Mouse (Mus musculus): ENCODE data around the gene Nt5dc3.

Nt5dc3 gene

GRCm38 (mm10) chr10:86771701-86772100 lies 7.1 kb upstream of the Nt5dc3 start:
- POLR2A ChIA-PET, result interaction anchor here (0.6 to 3.0 kb wide), 29 partner anchors 8 to 749 kb away, joined by 3 to 43 read pairs (median 4); partner anchors contain the start of genes Hsp90b1 (in 2 of the 4), Ttc41 (in 2 of the 4) and Fbxo7 (in 1 of the 4)
- CTCF ChIA-PET, result interaction anchor here in 2 of 4 experiments (0.6 to 2.4 kb wide), 4 partner anchors 10 to 286 kb away, joined by 4 to 13 read pairs (median 8); partner anchors contain the start of gene 1700113H08Rik (in 1 of the 2)

GRCm38 (mm10) chr10:86772231-86772631 lies 6.6 kb upstream of the Nt5dc3 start:
- CTCF ChIA-PET, result interaction anchor here in 1 of 4 experiments (0.6 to 2.4 kb wide), 3 partner anchors 39 to 285 kb away, joined by 4 to 11 read pairs (median 6); partner anchors contain the start of gene 1700113H08Rik
- POLR2A ChIA-PET, result interaction anchor here in 3 of 4 experiments (0.6 to 3.0 kb wide), 24 partner anchors 8 to 750 kb away, joined by 3 to 43 read pairs (median 4); partner anchors contain the start of genes Hsp90b1 (in 2 of the 3), Ttc41 (in 2 of the 3) and Fbxo7 (in 1 of the 3)

- CTCF ChIA-PET, result interaction anchor here in 1 of 4 experiments (2.4 kb wide), 1 partner anchor 40 kb away, joined by 6 read pairs; no protein-coding TSS in a partner anchor
- POLR2A ChIA-PET, result interaction anchor here in 2 of 4 experiments (1.5 to 3.0 kb wide), 4 partner anchors 11 to 68 kb away, joined by 3 to 43 read pairs (median 22); partner anchors contain the start of genes Hsp90b1 (in 1 of the 2) and Ttc41 (in 1 of the 2)
Measured at GRCm38 (mm10) chr10:86773360-86773759, 5.4 kb upstream of the Nt5dc3 start.

GRCm38 (mm10) chr10:86776281-86776680 lies 2.5 kb upstream of the Nt5dc3 start:
- ChIA-PET CTCF (no interaction called here), POLR2A (interaction anchor here in 2 of 4 experiments (0.9 to 1.4 kb wide), 4 partner anchors 9 to 71 kb away, joined by 3 to 6 read pairs (median 5); partner anchors contain the start of genes Hsp90b1 (in 1 of the 2) and Ttc41 (in 1 of the 2))

GRCm38 (mm10) chr10:86777614-86778319 lies 1.0 kb upstream of the Nt5dc3 start:
- CTCF ChIA-PET, result interaction anchor here in 2 of 4 experiments (0.6 to 1.5 kb wide), 2 partner anchors 23 to 47 kb away, joined by 3 to 4 read pairs; no protein-coding TSS in a partner anchor
- POLR2A ChIA-PET, result interaction anchor here (0.6 to 4.5 kb wide), 44 partner anchors 8 to 1601 kb away, joined by 3 to 74 read pairs (median 9); partner anchors contain the start of genes Hsp90b1 (in 4 of the 4), Ttc41 (in 4 of the 4), Gm49358 (in 2 of the 4) and Timp3 (in 1 of the 4)

- CTCF ChIA-PET, result interaction anchor here in 3 of 4 experiments (0.6 to 1.5 kb wide), 8 partner anchors 10 to 493 kb away, joined by 3 to 7 read pairs (median 4); no protein-coding TSS in a partner anchor
- POLR2A ChIA-PET, result interaction anchor here (0.6 to 4.5 kb wide), 70 partner anchors 8 to 1780 kb away, joined by 3 to 74 read pairs (median 6); partner anchors contain the start of genes Hsp90b1 (in 3 of the 4), Ttc41 (in 3 of the 4), Gm49358 (in 2 of the 4) and Fbxo7 (in 1 of the 4)
Measured at GRCm38 (mm10) chr10:86779117-86779755, 431 bp downstream of the Nt5dc3 start.

GRCm38 (mm10) chr10:86779816-86780500 lies 1.2 kb downstream of the Nt5dc3 start:
- CTCF ChIA-PET, result interaction anchor here in 2 of 4 experiments (0.6 kb wide), 2 partner anchors 10 to 494 kb away, joined by 3 to 4 read pairs; no protein-coding TSS in a partner anchor
- POLR2A ChIA-PET, result interaction anchor here (0.7 to 4.5 kb wide), 33 partner anchors 8 to 81 kb away, joined by 3 to 74 read pairs (median 12); partner anchors contain the start of genes Hsp90b1 (in 3 of the 4), Ttc41 (in 3 of the 4) and Gm49358 (in 2 of the 4)

- CTCF ChIA-PET, result interaction anchor here in 1 of 4 experiments (0.8 kb wide), 1 partner anchor 10 kb away, joined by 13 read pairs; no protein-coding TSS in a partner anchor
Measured at GRCm38 (mm10) chr10:86781641-86782040, 2.8 kb downstream of the Nt5dc3 start.

GRCm38 (mm10) chr10:86782656-86783055 lies 3.9 kb downstream of the Nt5dc3 start:
- POLR2A ChIA-PET, result interaction anchor here in 2 of 4 experiments (0.8 to 5.9 kb wide), 11 partner anchors 9 to 78 kb away, joined by 3 to 51 read pairs (median 6); partner anchors contain the start of genes Gm49358 (in 1 of the 2), Hsp90b1 (in 1 of the 2) and Ttc41 (in 1 of the 2)
- CTCF ChIA-PET, result interaction anchor here in 1 of 4 experiments (0.5 kb wide), 1 partner anchor 325 kb away, joined by 4 read pairs; no protein-coding TSS in a partner anchor

More at GRCm38 (mm10) chr10:86781641-86782040, 2.8 kb downstream of the Nt5dc3 start:
- POLR2A ChIA-PET, result interaction anchor here in 3 of 4 experiments (0.7 to 5.9 kb wide), 7 partner anchors 10 to 50 kb away, joined by 3 to 51 read pairs (median 11); partner anchors contain the start of gene Gm49358 (in 1 of the 3)

GRCm38 (mm10) chr10:86783561-86783960 lies 4.8 kb downstream of the Nt5dc3 start:
- CTCF ChIA-PET, result interaction anchor here in 1 of 4 experiments (0.8 kb wide), 1 partner anchor 40 kb away, joined by 3 read pairs; no protein-coding TSS in a partner anchor
- POLR2A ChIA-PET, result interaction anchor here in 3 of 4 experiments (0.7 to 5.9 kb wide), 22 partner anchors 8 to 82 kb away, joined by 3 to 51 read pairs (median 6); partner anchors contain the start of genes Gm49358 (in 1 of the 3), Hsp90b1 (in 1 of the 3) and Ttc41 (in 1 of the 3)

GRCm38 (mm10) chr10:86784126-86784675 lies 5.4 kb downstream of the Nt5dc3 start:
- ChIA-PET CTCF (interaction anchor here (0.6 to 1.5 kb wide), 4 partner anchors 40 to 54 kb away, joined by 3 to 7 read pairs (median 4); no protein-coding TSS in a partner anchor), POLR2A (interaction anchor here in 3 of 4 experiments (0.7 to 5.9 kb wide), 25 partner anchors 10 to 267 kb away, joined by 3 to 51 read pairs (median 6); partner anchors contain the start of genes Gm49358 (in 1 of the 3), Hsp90b1 (in 1 of the 3) and Ttc41 (in 1 of the 3))

GRCm38 (mm10) chr10:86785396-86785795 lies 6.6 kb downstream of the Nt5dc3 start:
- ChIA-PET CTCF (interaction anchor here (0.6 to 1.5 kb wide), 4 partner anchors 54 to 475 kb away, joined by 3 to 4 read pairs (median 3); no protein-coding TSS in a partner anchor), POLR2A (interaction anchor here (0.5 to 5.9 kb wide), 27 partner anchors 8 to 831 kb away, joined by 3 to 51 read pairs (median 4); partner anchors contain the start of genes Gm49358 (in 1 of the 4), Hsp90b1 (in 1 of the 4) and Ttc41 (in 1 of the 4))

- ChIA-PET POLR2A (interaction anchor here in 3 of 4 experiments (0.8 to 5.9 kb wide), 17 partner anchors 8 to 80 kb away, joined by 3 to 51 read pairs (median 5); partner anchors contain the start of genes Gm49358 (in 1 of the 3), Hsp90b1 (in 1 of the 3) and Ttc41 (in 1 of the 3)), CTCF (interaction anchor here in 1 of 4 experiments (0.7 kb wide), 1 partner anchor 55 kb away, joined by 3 read pairs; no protein-coding TSS in a partner anchor)
Measured at GRCm38 (mm10) chr10:86786083-86786482, 7.3 kb downstream of the Nt5dc3 start.

GRCm38 (mm10) chr10:86788193-86788592 lies 9.4 kb downstream of the Nt5dc3 start:
- ChIA-PET POLR2A (interaction anchor here in 3 of 4 experiments (0.7 to 5.6 kb wide), 5 partner anchors 9 to 22 kb away, joined by 3 to 53 read pairs (median 7); partner anchors contain the start of gene Nt5dc3 (in 3 of the 3)), CTCF (no interaction called here)

- POLR2A ChIA-PET, result interaction anchor here in 2 of 4 experiments (0.8 to 5.6 kb wide), 3 partner anchors 10 to 17 kb away, joined by 3 to 53 read pairs (median 45); partner anchors contain the start of gene Nt5dc3 (in 2 of the 2)
Measured at GRCm38 (mm10) chr10:86789146-86789672, 10.4 kb downstream of the Nt5dc3 start.

More at GRCm38 (mm10) chr10:86789146-86789672, 10.4 kb downstream of the Nt5dc3 start:
- CTCF ChIA-PET, result interaction anchor here in 1 of 4 experiments (0.5 kb wide), 1 partner anchor 10 kb away, joined by 4 read pairs; no protein-coding TSS in a partner anchor

Data from embryonic stem cell, embryonic (primary cell).